Mouse (Mus musculus) midbrain, embryonic 16.5 days (tissue): ENCODE results near the gene Pax9. TPM values are rescaled to one million over a fixed set of nuclear protein-coding genes. Genes with fewer than 3 reads are reported as not detected.

Experiments used
- ATAC-seq: fragments of 200-750 bp; cut with Nextera tagmentation; 2 replicates; pipeline ENCODE4 v1.8.0; 2017; ENCODE audit warnings: moderate TSS enrichment
- H3K27ac ChIP-seq: fragments of 300-500 bp; sonication (generic); 2 replicates; pipeline ENCODE4 v1.5.1; 2014; ENCODE audit warnings: mild to moderate bottlenecking, low read length, mixed read lengths
- H3K27me3 ChIP-seq: fragments of 300-500 bp; sonication (generic); 2 replicates; pipeline ENCODE4 v1.6.1; 2014; ENCODE audit warnings: low read depth, low read length, mixed read lengths; ENCODE audit not compliant: control insufficient read depth, insufficient read depth
- H3K36me3 ChIP-seq: fragments of 300-500 bp; sonication (generic); 2 replicates; pipeline ENCODE4 v1.6.1; 2014; ENCODE audit warnings: mild to moderate bottlenecking, low read length, moderate library complexity, mixed read lengths; ENCODE audit not compliant: control insufficient read depth, insufficient read depth
- H3K4me1 ChIP-seq: fragments of 300-500 bp; sonication (generic); 2 replicates; pipeline ENCODE4 v1.6.1; 2014; ENCODE audit warnings: mild to moderate bottlenecking, low read length, mixed read lengths; ENCODE audit not compliant: control insufficient read depth, insufficient read depth
- H3K4me2 ChIP-seq: fragments of 300-500 bp; sonication (generic); 2 replicates; pipeline ENCODE4 v1.6.1; 2014; ENCODE audit warnings: mild to moderate bottlenecking, low read length, mixed read lengths
- H3K4me3 ChIP-seq: fragments of 300-500 bp; sonication (generic); 2 replicates; pipeline ENCODE4 v1.5.1; 2014; ENCODE audit warnings: low read depth, mild to moderate bottlenecking, low read length, moderate library complexity, mixed read lengths
- H3K9ac ChIP-seq: fragments of 300-500 bp; sonication (generic); 2 replicates; pipeline ENCODE4 v1.6.1; 2014; ENCODE audit warnings: low read depth, low read length, mixed read lengths
- H3K9me3 ChIP-seq: fragments of 300-500 bp; sonication (generic); replicated peaks from 2 replicates; pipeline ENCODE4 v1.6.1; 2014; ENCODE audit warnings: mild to moderate bottlenecking, low read length, mixed read lengths; ENCODE audit not compliant: control insufficient read depth, poor library complexity, severe bottlenecking
- WGBS: fragments of 180-500 bp; shearing (Covaris S2); extraction: QIAGEN DNeasy Blood & Tissue Kit; methylation state at CpG from one replicate; pipeline ENCODE4 v1.1.7; 2014; 5-methylcytosine and 5-hydroxymethylcytosine counted together
- polyA plus RNA-seq: library from polyadenylated mRNA; unstranded; fragments of >200 nt; fragmentation: Nextera tagmentation; extraction: Ambion mirVana; gene quantifications from 2 replicates; pipeline ENCODE4 v1.2.1, GENCODE M21; 2015

Gene Pax9
- polyA plus RNA-seq, 1 experiment from 2014 or later: not detected

- Histone ChIP-seq H3K36me3 (no peaks in the 10 kb centered on the region), H3K27ac (no peak overlapping the region), H3K4me1 (peaks cover 6% of the 10 kb centered on the region; the same call in 1 of the 2 replicates), H3K27me3 (peaks cover 56% of the 10 kb centered on the region), H3K4me3 (no peak overlapping the region), H3K4me2 (no peak overlapping the region), H3K9ac (no peak overlapping the region), H3K9me3 (no peaks in the 10 kb centered on the region)
- 6% methylated on average over 6 of the region's 6 CpGs for WGBS
- ATAC-seq: no peak
Observed at GRCm38 (mm10) chr12:56701004-56701403, 9.4 kb downstream of the Pax9 start.

DNA sequence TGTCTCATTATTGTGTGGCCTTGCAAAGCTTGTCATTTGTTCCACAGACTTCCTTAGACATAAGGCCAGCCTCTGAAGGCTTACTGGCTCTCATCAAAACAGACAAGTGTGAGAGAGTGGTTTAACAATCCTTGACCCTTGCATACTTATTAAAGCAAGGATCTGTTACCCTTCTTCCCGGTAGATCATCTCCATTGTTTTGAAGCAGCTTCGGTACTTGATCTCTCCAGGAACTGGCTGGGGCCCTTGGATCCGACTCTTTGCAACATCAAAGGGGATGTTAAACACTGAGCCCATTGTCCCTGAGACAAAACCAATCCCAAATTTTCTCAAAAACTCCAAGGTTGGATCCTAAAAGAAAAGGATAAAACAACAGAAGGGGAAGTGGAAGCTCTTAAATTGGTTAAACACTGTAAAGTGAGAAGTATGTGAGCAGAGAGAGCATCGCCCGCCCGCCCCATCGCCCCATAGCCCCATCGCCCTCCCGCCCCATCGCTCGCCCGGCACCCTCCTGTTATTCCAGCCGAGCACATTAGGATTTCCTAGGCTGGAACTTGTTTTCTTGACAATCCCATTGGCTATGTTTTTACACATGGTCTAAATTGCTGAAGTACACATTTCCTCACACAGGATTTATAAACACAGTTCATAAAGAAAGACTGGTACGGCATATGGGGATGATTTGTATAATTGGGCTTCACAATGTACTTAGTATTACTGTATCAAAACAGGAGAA is 26.6 kb downstream of the Pax9 start:
- H3K4me2 ChIP-seq: no peak overlapping the region
- no peaks in the 10 kb centered on the region for H3K9me3 ChIP-seq
- H3K27ac ChIP-seq: no peak overlapping the region
- ATAC-seq: no peak
- H3K4me1 ChIP-seq: no peaks in the 10 kb centered on the region
- 11% methylated on average over 14 of the region's 14 CpGs for WGBS
- peaks cover 5% of the 10 kb centered on the region for H3K27me3 ChIP-seq
- no peak overlapping the region for H3K9ac ChIP-seq
- no peak overlapping the region for H3K4me3 ChIP-seq
- no peaks in the 10 kb centered on the region for H3K36me3 ChIP-seq

GRCm38 (mm10) chr12:56718707-56719051 is 27.1 kb downstream of the Pax9 start:
- H3K4me2 ChIP-seq: no peak overlapping the region
- 33% methylated on average over 6 of the region's 6 CpGs for WGBS
- H3K4me3 ChIP-seq: no peak overlapping the region
- peaks cover 5% of the 10 kb centered on the region for H3K27me3 ChIP-seq
- no peaks in the 10 kb centered on the region for H3K4me1 ChIP-seq
- no peaks in the 10 kb centered on the region for H3K36me3 ChIP-seq
- H3K9ac ChIP-seq: no peak overlapping the region
- H3K9me3 ChIP-seq: no peaks in the 10 kb centered on the region
- ATAC-seq: no peak
- H3K27ac ChIP-seq: no peak overlapping the region

DNA sequence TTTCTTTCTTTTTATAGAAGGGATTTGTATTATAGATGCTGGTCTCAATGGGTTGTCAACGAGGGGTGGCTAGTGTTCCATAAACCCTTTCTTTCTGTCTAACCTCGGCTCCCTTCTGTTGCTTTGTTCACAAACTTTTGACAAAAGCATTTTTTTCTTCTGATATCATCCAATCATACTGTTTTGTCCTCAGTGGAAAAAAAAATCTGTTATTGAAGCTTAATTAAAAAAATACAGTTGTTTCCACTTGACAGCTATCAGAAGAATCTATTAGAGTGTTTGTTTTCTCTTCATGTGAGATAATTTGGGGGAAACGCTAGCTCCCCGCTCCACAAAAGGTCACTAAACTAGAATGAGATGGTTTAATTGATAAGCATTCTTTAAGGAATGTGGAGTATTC is 36.1 kb downstream of the Pax9 start:
- no peaks in the 10 kb centered on the region for H3K9me3 ChIP-seq
- H3K36me3 ChIP-seq: no peaks in the 10 kb centered on the region
- H3K4me3 ChIP-seq: no peak overlapping the region
- H3K27ac ChIP-seq: no peak overlapping the region
- no peak overlapping the region for H3K4me2 ChIP-seq
- H3K27me3 ChIP-seq: no peaks in the 10 kb centered on the region
- 45% methylated on average over 4 of the region's 4 CpGs for WGBS
- ATAC-seq: no peak
- H3K9ac ChIP-seq: no peak overlapping the region
- no peaks in the 10 kb centered on the region for H3K4me1 ChIP-seq

GRCm38 (mm10) chr12:56737104-56737503 is 45.5 kb downstream of the Pax9 start:
- no peaks in the 10 kb centered on the region for H3K36me3 ChIP-seq
- no peaks in the 10 kb centered on the region for H3K27me3 ChIP-seq
- H3K9ac ChIP-seq: no peak overlapping the region
- no peak overlapping the region for H3K27ac ChIP-seq
- H3K4me3 ChIP-seq: no peak overlapping the region
- ATAC-seq: no peak
- H3K4me2 ChIP-seq: no peak overlapping the region
- no peaks in the 10 kb centered on the region for H3K9me3 ChIP-seq
- H3K4me1 ChIP-seq: no peaks in the 10 kb centered on the region
- whole genome bisulfite sequencing: 94% methylated on average over 4 of the region's 4 CpGs

Other genes starting within 250 kb of the Pax9 start
- gene Nkx2-1, start 154.9 kb upstream of the Pax9 start, polyA plus RNA-seq: 3.2 and 5.7 TPM in 2 replicates
- gene Nkx2-9, start 78.5 kb upstream of the Pax9 start, polyA plus RNA-seq: not detected in 2 replicates